Mouse (Mus musculus): ENCODE results near the gene Sh3bp1. TPM values are rescaled to one million over a fixed set of nuclear protein-coding genes. Genes with fewer than 3 reads are reported as not detected.

Gene Sh3bp1
- polyA plus RNA-seq (2012; rRNA removed) = 25.8 and 28.2 TPM in 2 replicates

DNA sequence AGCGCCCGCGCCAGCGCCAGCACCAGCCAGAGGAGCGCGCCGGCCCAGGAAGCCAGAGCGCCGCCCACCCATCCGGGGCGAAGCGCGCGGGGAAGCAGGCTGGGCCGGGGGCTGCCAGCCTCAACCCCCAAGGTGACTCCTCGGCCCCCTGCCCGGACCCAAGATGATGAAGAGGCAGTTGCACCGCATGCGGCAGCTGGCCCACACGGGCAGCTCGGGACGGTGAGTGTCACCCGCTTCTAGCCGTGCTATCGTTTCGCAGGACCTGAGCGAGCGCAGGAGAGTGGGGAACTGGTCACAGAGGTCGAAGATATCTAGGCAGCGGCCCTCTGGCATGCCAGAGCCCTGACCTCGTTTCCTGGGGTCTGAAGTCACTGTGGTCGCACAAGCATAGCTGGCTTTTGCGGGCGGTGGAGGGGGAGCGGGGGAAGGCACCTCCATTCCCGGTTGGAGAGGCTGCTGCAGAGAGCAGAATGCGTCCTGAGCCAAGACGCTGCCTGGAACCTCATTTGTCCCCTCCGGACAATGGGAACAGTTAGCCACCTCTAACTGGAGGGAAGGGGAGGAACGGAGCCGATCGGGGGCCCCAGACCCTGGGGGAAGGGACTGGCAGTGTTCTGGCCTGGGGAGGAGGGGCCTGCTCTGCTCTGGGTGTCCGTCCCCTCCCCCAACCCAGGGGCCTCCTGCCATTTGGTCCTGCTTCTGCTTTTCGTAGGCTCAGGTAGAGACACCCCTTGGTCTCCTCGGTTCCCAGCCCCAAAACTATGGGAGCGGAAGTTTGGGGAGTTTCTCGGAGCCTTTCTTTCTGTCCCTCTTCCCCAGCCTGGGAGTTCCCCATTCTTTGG is at the start of gene Sh3bp1:
TSS of gene Sh3bp1 (plus strand) at position 29 of the 845 bp plus-strand sequence.
- 6% methylated on average over 47 of the region's 47 CpGs for WGBS
- DNase-seq = peak; percentile 46 to 61

DNA sequence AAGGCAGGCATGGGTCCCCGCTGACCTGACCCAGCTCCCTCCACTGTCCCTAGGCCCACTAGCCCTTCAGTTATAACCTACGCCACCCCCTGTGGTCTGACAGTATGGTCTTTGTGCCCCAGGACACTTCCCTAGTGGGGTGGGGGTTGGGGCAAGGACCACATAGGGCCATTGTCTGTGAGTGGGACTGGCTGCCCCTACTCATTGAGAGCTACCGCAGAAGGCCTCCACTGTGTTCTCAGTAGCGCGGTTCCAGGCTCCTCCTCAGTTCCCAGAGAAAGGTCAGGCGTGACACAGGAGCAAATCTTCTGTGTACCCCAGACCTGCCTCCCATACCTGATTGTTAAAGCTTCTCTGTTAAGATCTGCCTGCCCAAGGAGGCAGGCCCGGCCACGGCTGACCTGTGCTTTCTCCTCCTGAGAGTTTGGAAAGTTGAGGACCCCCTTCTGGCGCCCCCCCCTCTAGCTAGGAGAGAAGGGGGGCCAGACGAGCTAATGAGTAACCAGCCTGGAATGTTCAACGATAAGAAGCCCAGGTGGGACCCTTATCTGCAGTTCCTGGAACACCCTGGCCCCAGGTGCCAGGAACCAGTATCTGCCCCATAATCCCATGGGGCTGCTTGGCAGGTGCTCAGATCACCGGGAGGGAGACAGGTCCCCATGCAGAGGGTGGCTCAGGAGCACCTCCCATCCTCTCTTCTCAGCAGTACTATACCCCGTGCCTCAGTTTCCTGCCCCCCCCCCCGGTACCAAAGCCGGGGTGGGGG is 49.3 kb upstream of the Sh3bp1 start:
- 78% methylated on average over 15 of the region's 15 CpGs for WGBS
- TF ChIP-seq CTCF (IDR thresholded peaks at IDR 0.05; ENCODE audit: borderline replicate concordance, insufficient read depth, low read depth, low read length) = no peak
- TF ChIP-seq POLR2A (IDR thresholded peaks at IDR 0.05; ENCODE audit: borderline replicate concordance, insufficient read depth, low read length) = no peak
- Histone ChIP-seq H3K27me3 (ENCODE audit: control insufficient read depth, insufficient read depth, low read length) (no peaks in the 10 kb centered on the region), H3K4me1 (ENCODE audit: control insufficient read depth, insufficient read depth, low read length) (no peaks in the 10 kb centered on the region), H3K4me3 (replicated peaks; ENCODE audit: insufficient read depth, low read depth, low read length) (no peak overlapping the region), H3K27ac (ENCODE audit: insufficient read depth, low read length) (no peak overlapping the region; the same call in 1 of the 2 replicates)
- DNase-seq = peak in 1 of 2 experiments; percentile 37

More for the DNA sequence above, at the start of gene Sh3bp1:
- no peak within 1 kb of the TSS for H3K27ac ChIP-seq (ENCODE audit: insufficient read depth, low read length)
- H3K4me3 ChIP-seq (replicated peaks; ENCODE audit: insufficient read depth, low read depth, low read length) = peak within 1 kb of the TSS; percentile 69
- TF ChIP-seq POLR2A (IDR thresholded peaks at IDR 0.05; ENCODE audit: borderline replicate concordance, insufficient read depth, low read length) (no peak), CTCF (IDR thresholded peaks at IDR 0.05; ENCODE audit: borderline replicate concordance, insufficient read depth, low read depth, low read length) (no peak)
- no peaks in the 10 kb centered on the region for H3K27me3 ChIP-seq (ENCODE audit: control insufficient read depth, insufficient read depth, low read length)
- no peaks in the 10 kb centered on the region; the same call in none of the 2 replicates for H3K4me1 ChIP-seq (ENCODE audit: control insufficient read depth, insufficient read depth, low read length)

DNA sequence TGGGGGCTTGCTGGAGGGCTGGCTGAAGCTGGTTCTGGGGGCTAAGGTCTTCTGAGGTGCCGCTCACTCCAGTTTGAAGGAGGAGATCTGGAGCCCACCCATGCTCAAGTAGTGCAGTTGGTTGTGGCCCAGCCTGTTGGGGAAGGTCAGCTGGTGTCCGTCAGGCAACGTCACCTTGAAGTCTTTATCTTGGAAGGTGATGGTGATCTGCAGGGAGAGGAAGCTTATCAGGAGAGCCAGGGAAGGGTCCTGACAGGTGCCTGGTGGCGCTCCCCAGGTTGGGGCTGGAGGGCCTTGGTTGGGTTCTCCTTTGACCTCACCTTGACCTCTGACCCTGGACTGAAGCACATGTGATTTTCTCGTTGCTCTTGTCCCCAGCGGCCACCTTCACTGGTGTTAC is 48.6 kb upstream of the Sh3bp1 start:
- 86% methylated on average over 6 of the region's 6 CpGs for WGBS
- no peak for DNase-seq

DNA sequence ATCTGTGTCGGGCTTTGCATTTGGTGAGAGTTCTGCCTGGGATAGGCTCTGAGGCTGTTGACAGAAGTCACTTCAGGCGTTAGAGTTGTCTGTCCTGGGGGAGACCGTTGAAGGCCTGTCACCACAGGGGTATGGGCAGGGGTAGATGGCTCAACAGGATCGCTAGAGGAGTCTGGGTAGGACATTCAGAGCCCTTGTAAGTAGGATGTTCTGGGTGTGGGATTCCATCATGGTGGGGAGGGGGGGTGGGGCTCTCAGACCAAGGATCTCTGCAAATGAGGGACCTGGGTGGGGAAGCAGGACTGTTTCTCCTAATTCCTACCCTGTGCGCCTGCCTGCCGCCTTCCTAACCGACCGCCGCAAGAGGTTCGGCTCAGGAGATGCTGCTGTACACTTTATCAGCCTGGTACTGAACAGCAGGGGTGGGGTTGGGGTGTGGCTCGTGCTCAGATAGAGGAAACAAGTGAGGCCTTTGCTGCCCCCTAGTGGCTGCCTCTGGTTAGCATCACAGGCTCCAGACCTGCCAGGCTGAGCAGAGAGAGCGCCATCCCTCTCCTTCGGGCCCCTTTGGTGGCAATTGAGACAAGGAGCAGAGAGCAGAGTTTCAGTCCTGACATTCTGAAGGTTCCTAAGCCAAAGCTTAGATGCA is 47.9 kb upstream of the Sh3bp1 start:
- H3K4me3 ChIP-seq (replicated peaks; ENCODE audit: insufficient read depth, low read depth, low read length) = no peak overlapping the region
- H3K27me3 ChIP-seq (ENCODE audit: control insufficient read depth, insufficient read depth, low read length) = no peaks in the 10 kb centered on the region
- peak; percentile 87 to 92 for DNase-seq
- no peak overlapping the region for H3K27ac ChIP-seq (ENCODE audit: insufficient read depth, low read length)
- WGBS = 18% methylated on average over 13 of the region's 13 CpGs
- H3K4me1 ChIP-seq (ENCODE audit: control insufficient read depth, insufficient read depth, low read length) = no peaks in the 10 kb centered on the region
- TF ChIP-seq POLR2A (IDR thresholded peaks at IDR 0.05; ENCODE audit: borderline replicate concordance, insufficient read depth, low read length) = no peak
- peak; percentile 91 for TF ChIP-seq CTCF (IDR thresholded peaks at IDR 0.05; ENCODE audit: borderline replicate concordance, insufficient read depth, low read depth, low read length)

More for the DNA sequence above, 48.6 kb upstream of the Sh3bp1 start:
- H3K4me3 ChIP-seq (replicated peaks; ENCODE audit: insufficient read depth, low read depth, low read length) = no peak overlapping the region
- no peaks in the 10 kb centered on the region for H3K27me3 ChIP-seq (ENCODE audit: control insufficient read depth, insufficient read depth, low read length)
- H3K4me1 ChIP-seq (ENCODE audit: control insufficient read depth, insufficient read depth, low read length) = no peaks in the 10 kb centered on the region
- no peak for TF ChIP-seq CTCF (IDR thresholded peaks at IDR 0.05; ENCODE audit: borderline replicate concordance, insufficient read depth, low read depth, low read length)
- no peak for TF ChIP-seq POLR2A (IDR thresholded peaks at IDR 0.05; ENCODE audit: borderline replicate concordance, insufficient read depth, low read length)
- H3K27ac ChIP-seq (ENCODE audit: insufficient read depth, low read length) = no peak overlapping the region

DNA sequence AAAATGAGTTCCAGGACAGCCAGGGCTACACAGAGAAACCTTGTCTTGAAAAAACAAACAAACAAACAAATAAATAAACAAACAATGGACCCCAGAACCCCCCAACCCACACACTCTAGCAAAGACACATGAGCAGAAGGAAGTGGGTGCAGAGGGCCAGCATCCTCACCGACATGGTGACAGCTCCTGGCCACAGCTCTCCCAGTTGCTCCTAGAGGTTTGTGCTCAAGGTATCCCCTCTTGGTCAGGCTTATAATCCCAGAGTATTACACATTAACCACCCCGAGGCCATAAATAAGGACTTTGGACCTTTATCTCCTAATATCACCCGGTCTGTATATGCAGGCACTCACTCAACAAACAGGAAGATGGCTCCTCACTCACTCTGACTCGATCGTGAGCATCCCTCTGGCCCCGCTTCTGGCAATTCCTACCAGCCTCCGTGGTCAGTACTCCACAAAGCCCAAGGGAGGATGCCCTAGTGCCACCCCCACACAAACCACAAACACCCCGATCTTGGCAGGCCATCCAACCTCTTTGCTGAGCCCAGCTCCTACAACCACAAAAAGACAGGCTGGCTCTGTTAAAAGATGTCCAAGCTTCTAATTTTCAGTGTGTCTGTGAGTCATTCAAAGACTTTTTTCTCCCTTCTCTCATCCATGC is 44.1 kb upstream of the Sh3bp1 start, which contains the start of gene Lgals2:
TSS of gene Lgals2 (minus strand) at position 227 of the 663 bp plus-strand sequence.
- WGBS = 68% methylated on average over 8 of the region's 8 CpGs
- no peak within 1 kb of the TSS for H3K4me3 ChIP-seq (replicated peaks; ENCODE audit: insufficient read depth, low read depth, low read length)
- H3K4me1 ChIP-seq (ENCODE audit: control insufficient read depth, insufficient read depth, low read length) = peaks cover 19% of the 10 kb centered on the region
- H3K27me3 ChIP-seq (ENCODE audit: control insufficient read depth, insufficient read depth, low read length) = no peaks in the 10 kb centered on the region
- no peak for TF ChIP-seq POLR2A (IDR thresholded peaks at IDR 0.05; ENCODE audit: borderline replicate concordance, insufficient read depth, low read length)
- TF ChIP-seq CTCF (IDR thresholded peaks at IDR 0.05; ENCODE audit: borderline replicate concordance, insufficient read depth, low read depth, low read length) = no peak
- no peak for DNase-seq
- no peak within 1 kb of the TSS for H3K27ac ChIP-seq (ENCODE audit: insufficient read depth, low read length)

DNA sequence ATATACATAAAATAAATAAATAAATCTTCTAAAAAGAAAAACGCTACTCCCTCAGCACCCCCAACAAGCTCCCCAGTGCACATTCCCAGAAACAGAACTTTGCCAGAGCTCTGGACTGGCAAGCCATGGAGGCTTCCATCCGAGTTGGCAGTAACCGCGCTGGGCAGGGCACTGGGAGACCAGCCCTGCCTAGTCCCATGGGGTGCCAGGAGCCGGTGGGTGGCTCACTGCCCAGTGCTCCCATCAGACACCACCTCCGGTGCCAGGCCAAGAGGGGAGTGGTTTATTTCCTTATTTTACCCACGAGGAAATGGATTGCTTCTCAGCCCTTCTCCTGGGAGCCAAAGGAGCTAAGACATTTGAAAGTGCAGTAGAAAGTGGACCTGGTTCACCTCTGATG is 42.6 kb upstream of the Sh3bp1 start:
- no peak overlapping the region for H3K4me3 ChIP-seq (replicated peaks; ENCODE audit: insufficient read depth, low read depth, low read length)
- TF ChIP-seq POLR2A (IDR thresholded peaks at IDR 0.05; ENCODE audit: borderline replicate concordance, insufficient read depth, low read length) (no peak), CTCF (IDR thresholded peaks at IDR 0.05; ENCODE audit: borderline replicate concordance, insufficient read depth, low read depth, low read length) (no peak)
- peak; percentile 60 to 73 for DNase-seq
- no peaks in the 10 kb centered on the region for H3K27me3 ChIP-seq (ENCODE audit: control insufficient read depth, insufficient read depth, low read length)
- H3K27ac ChIP-seq (ENCODE audit: insufficient read depth, low read length) = no peak overlapping the region
- WGBS = 10% methylated on average over 7 of the region's 7 CpGs
- peaks cover 19% of the 10 kb centered on the region for H3K4me1 ChIP-seq (ENCODE audit: control insufficient read depth, insufficient read depth, low read length)

DNA sequence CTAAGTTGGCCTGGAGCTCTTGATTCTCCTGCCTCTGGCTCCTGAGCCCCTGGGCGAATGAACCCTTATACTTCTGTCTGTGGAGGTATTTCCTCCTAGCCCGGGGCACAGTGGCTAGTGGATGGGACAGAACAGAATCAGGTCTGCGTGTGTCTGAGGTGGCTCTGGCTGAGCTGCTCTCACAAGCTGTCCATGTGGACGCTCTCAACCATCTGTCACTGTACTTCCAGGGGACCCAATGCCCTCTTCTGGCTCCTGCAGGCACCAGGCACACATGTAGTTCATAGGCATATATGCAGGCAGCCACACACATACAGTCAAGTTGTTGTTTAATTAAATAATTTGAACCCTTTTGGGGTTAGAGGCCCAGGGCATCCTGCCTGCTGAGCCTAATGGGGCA is 40.3 kb upstream of the Sh3bp1 start:
- WGBS = 25% methylated on average over 4 of the region's 4 CpGs
- peak overlapping the region; percentile 58; the same call in 1 of the 2 replicates for H3K27ac ChIP-seq (ENCODE audit: insufficient read depth, low read length)
- H3K4me3 ChIP-seq (replicated peaks; ENCODE audit: insufficient read depth, low read depth, low read length) = no peak overlapping the region
- H3K4me1 ChIP-seq (ENCODE audit: control insufficient read depth, insufficient read depth, low read length) = peaks cover 19% of the 10 kb centered on the region
- peak; percentile 26; the same call in 1 of the 2 replicates for TF ChIP-seq CTCF (IDR thresholded peaks at IDR 0.05; ENCODE audit: borderline replicate concordance, insufficient read depth, low read depth, low read length)
- no peak for TF ChIP-seq POLR2A (IDR thresholded peaks at IDR 0.05; ENCODE audit: borderline replicate concordance, insufficient read depth, low read length)
- no peaks in the 10 kb centered on the region for H3K27me3 ChIP-seq (ENCODE audit: control insufficient read depth, insufficient read depth, low read length)
- DNase-seq = peak; percentile 70 to 86

Measured in cerebellum, adult 2 months (tissue).